Mouse (Mus musculus) embryonic fibroblast, embryonic 13.5 days (primary cell): ENCODE measurements around the gene Slc25a39.

Source experiments
- CTCF ChIP-seq: IDR thresholded peaks from 2 replicates; pipeline ENCODE4 v1.5.1; 2011; ENCODE audit warnings: mild to moderate bottlenecking, control low read depth, low read length, moderate library complexity, borderline replicate concordance; ENCODE audit not compliant: insufficient read depth
- POLR2A ChIP-seq: IDR thresholded peaks from 2 replicates; pipeline ENCODE4 v1.6.1; 2011; ENCODE audit warnings: low read depth, mild to moderate bottlenecking, control low read depth, low read length, moderate library complexity

DNA sequence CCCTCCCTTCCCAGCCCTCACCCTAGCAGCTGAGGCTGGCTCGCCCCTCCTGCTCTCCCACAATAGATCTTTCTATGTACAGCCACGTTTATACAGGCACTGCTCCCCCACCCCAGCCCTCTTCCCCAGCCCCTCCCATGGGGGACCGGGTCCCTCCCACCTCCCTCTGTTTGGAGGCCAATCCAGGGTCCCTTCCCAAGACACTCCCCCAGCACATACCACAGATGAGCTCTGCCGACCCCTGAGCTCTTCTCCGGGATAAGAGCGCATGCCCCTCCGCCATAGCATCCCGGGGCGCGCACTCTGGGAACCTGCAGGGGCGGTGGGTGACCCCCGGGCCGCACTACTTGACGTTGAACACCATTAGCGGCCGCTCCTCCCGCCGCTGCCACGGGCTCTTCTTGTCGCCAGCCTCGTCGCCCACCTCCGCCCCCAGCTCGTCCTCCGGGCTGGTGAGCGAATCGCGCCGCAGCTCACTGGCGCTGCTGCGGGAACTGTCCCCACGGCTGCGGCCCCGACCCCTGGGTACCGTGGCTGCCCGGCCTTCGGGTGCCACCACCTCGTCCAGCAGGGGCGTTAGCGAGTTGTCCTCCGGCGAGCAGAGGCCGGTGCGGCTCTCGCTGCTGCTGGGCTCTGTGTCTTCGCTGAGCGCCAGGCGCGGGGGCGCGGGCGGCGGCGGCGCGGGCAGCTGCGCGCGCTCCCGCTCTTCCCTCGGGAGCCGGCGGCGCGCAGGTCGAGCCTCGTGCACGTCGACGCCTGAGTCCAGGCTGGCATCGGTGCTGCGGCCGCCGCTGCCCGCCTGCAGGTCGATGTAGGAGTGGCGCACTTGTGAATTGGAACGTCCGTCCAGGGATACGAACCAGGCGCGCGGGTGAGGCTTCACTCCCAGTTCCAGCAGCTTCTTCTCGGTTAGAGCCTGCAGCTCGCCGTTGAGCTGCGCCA, 29.6 kb upstream of the Slc25a39 start:
- TF ChIP-seq POLR2A: no peak
- TF ChIP-seq CTCF: peak; percentile 35; the same call in 1 of the 2 replicates
